Mouse (Mus musculus) cerebellum, adult 9-10 months (tissue): ENCODE data around the gene Olfr767.
"Not testable (repeated sequence)": the region's sequence is repeated elsewhere in the genome, so short reads cannot be mapped to it uniquely, and the experiment has no call there.

ENCODE experiments used
- DNase-seq: peaks from one replicate; pipeline ENCODE4 v3.0.0; 2022

Gene Olfr767

DNA sequence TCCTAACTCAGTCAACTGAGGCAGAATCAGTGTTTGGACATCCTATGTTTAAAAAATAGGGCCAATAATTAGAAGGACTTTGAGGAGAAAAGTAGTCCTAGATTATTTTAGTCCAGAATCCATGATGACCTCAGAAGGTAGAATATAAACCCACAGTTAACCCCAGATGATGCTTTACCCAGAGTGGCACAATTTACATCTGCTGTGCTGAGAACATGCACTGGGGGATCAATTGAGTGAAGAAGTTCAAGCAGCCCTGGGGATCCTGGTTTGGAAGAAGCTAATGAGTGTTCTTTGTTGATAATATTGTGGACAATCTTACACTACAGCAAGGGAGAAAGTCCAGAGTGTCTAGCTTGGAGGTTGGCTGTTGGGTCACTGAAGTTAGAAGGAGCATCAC is at the start of gene Olfr767:
Gene Olfr767 (minus strand): TSS at position 101 of the 400 bp plus-strand sequence.
- not testable (repeated sequence) for DNase-seq

DNA sequence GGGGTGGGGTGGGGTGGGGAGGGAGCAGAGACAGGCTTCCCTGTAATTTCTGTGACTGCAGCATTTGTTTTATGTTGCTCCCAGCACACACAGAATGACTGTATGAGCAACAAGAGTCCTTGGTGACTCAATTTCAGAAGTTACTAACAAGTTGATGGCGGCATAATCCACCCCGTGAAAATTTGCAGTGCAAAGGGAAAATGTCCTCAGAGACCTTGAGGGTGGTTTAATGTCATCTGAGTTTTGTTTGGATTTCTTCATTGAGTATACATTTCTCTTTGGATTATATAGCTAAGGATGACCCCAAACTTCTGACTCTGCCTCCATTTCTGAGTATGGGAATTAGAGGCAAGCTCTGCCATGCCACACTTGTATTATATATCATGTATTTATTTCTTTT is 35.1 kb upstream of the Olfr767 start, which contains the start of gene Olfr769:
Gene Olfr769 (minus strand): TSS at position 101 of the 400 bp plus-strand sequence.
- no peak for DNase-seq

DNA sequence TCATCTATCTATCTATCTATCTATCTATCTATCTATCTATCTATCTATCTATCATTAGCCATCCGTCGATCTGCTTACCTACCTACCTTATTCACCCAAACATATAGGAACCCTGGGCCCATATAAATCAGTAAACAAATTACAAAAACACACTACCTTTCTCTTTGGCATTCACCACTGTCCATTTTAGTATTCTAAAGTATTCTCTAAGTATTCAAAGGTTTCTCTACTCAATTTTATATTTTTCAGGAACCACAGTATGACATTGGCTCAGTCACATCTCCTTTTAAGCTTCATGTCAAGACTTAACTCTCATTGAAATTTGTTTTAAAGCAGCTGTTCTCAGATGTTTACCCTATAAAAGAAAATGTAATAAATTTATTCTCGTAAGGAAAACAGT is 32.4 kb upstream of the Olfr767 start:
- no peak for DNase-seq

DNA sequence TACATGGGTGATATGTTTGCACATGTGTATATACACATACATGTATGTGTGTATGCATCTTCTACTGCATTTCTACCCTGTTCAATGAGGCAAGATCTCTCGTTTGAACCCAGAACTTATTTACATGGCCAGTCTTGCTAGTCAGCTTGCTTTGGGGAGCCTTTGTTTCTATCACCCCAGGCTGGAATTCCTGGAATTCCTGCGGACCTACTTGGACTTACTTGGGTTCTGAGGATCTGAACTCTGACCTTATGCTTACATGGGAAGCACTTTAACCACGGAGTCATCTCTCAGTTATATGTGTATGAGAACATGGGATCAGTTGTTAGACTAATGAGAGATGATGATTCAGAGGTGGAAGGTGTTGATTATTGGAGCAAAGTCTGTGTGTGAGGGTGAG is 18.5 kb upstream of the Olfr767 start:
- no peak for DNase-seq

DNA sequence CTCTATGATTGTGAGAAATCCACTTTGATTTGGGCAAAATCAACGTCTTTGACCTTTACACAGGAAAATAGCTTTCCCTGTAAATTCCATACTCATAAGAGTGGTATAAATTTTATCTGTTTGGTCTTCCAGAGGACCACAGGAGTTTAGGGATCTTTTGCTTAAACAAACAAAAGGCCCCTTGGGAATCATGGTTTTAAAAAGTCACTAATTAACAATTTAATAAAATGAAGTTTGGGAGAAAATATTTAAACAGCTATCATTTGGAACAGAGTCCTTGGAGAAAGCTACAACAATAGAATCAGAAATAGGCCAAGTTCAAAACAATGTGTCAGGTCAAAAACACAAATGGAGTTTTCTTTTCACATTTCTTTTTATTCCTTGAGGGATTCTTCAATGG is 16.6 kb upstream of the Olfr767 start, which contains the start of gene Olfr768:
Gene Olfr768 (minus strand): TSS at position 101 of the 400 bp plus-strand sequence.
- DNase-seq: no peak

DNA sequence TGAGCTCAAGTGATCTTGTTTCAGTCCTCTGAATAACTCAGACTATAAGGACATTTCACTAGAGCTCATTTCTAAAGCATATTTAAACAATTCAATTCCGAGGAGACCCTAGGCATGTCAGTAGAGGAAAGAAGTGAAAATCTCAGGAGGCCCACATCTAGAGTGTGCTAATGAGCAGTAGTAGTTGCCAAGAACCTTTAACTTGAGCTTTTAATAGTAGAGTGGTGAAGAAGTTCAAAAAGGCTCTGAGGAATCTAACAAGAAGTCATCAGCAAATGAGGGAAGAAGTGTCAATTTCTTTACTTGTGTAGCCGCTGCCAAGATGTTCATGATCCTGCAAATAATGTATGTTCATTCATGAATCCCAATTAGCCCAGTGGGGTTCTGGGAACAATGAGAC is 13.8 kb downstream of the Olfr767 start, which contains the start of gene Olfr766-ps1:
Gene Olfr766-ps1 (minus strand): TSS at position 101 of the 400 bp plus-strand sequence.
- DNase-seq: no peak

DNA sequence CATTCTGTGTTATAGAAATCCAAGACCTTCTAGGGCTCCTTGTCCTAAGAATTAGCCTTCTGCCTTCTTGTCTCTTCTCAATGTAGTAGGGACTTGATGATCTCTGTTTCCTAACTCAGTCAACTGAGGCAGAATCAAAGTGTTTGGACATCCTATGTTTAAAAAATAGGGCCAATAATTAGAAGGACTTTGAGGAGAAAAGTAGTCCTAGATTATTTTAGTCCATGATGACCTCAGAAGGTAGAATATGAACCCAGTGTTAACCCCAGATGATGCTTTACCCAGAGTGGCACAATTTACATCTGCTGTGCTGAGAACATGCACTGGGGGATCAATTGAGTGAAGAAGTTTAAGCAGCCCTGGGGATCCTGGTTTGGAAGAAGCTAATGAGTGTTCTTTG is 32.8 kb downstream of the Olfr767 start, which contains the start of gene Olfr765:
Gene Olfr765 (minus strand): TSS at position 101 of the 400 bp plus-strand sequence.
- DNase-seq: not testable (repeated sequence)

DNA sequence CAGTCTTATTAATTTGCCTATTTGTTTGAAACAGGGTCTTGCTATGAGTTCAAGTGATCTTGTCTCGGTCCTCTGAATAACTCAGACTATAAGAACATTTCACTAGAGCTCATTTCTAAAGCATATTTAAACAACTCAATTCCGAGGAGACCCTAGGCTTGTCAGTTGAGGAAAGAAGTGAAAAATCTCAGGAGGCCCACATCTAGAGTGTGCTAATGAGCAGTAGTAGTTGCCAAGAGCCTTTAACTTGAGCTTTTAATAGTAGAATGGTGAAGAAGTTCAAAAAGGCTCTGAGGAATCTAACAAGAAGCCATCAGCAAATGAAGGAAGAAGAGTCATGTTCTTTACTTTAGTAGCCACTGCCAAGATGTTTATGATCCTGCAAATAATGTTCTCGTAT is 42.9 kb downstream of the Olfr767 start, which contains the start of gene Olfr764-ps1:
Gene Olfr764-ps1 (minus strand): TSS at position 101 of the 400 bp plus-strand sequence.
- no peak for DNase-seq

DNA sequence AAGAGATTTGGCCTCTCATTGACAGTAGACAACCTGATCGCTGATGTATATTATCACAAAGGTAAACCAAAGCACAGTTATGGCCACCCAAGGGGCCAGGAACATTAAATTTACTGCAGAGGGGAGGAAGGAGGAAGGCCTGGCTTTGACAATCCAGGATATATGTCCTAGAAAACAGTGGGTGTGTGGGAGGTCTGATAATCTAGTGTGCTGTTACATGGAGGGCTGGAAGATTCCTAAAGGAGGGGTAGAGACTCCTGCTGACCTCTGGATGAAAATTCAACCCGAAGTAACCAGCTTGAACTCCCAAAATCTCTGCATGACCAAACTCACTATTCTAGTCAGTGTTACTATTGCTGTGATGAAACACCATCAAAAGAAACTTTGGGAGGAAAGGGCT is 54.4 kb downstream of the Olfr767 start:
- no peak for DNase-seq

DNA sequence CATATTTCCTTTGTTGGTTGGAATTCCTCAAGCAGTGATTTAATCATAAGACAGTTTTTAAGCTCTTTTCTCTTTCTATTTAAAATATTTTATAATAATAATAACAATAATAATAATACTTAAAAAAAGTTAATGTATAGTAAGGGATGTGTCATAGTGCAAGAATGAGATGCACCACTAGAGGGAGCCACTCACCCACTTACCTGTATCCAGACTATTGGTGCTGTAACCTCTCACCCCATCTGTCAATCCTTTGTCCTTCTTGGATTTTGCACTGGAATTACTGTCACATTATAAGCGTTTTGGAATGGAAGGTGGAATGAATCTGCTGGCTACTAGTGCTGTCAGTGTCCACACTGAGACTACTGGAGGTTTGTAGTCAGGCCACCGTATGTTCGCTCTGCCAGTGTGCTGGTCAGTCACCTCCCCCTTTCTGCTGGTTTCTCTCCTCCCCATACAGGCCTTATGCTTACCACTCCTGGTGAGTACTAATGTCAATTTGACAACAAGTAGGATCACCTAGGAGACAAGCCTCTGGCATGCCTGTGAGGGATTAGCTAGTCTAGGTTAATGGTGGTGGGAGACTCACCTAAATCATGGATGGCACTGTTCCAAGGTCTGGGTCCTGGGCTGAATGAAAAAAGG is 56.6 kb downstream of the Olfr767 start:
- peak; percentile 4 for DNase-seq
